Mouse (Mus musculus): ENCODE measurements at regions not wholly inside any gene's neighbourhood (a gene's known extent, or its start where the extent isn't known, plus 50 kb on each side); places are given as distances from the start of the nearest gene placed in this dataset.

- TF ChIP-seq CTCF (IDR thresholded peaks at IDR 0.05; ENCODE audit: extremely low read depth, insufficient read depth, low read length) (no peak), POLR2A (IDR thresholded peaks at IDR 0.05; ENCODE audit: extremely low read depth, insufficient read depth, low read length) (no peak)
Observed at GRCm38 (mm10) chr5:58733366-58733765, 1015.6 kb downstream of the Pcdh7 start.
